Mouse (Mus musculus) olfactory bulb, adult 2 months (tissue): ENCODE results near the gene Rasa3. TPM values are rescaled to one million over a fixed set of nuclear protein-coding genes. Genes with fewer than 3 reads are reported as not detected.

Experiments
- H3K27ac ChIP-seq: fragments of 200-500 bp; 2 replicates; pipeline ENCODE4 v1.5.1; 2012; ENCODE audit warnings: low read depth, low read length; ENCODE audit not compliant: insufficient read depth
- H3K4me1 ChIP-seq: fragments of 200-500 bp; 2 replicates; pipeline ENCODE4 v1.6.1; 2012; ENCODE audit warnings: low read length; ENCODE audit not compliant: control insufficient read depth, insufficient read depth
- H3K4me3 ChIP-seq: fragments of 200-500 bp; 2 replicates; pipeline ENCODE4 v1.5.1; 2012; ENCODE audit warnings: mild to moderate bottlenecking, low read depth, low read length, moderate library complexity; ENCODE audit not compliant: insufficient read depth
- CTCF ChIP-seq: fragments of 200-500 bp; IDR thresholded peaks from 2 replicates; pipeline ENCODE4 v1.5.1; 2012; ENCODE audit warnings: low read depth, mild to moderate bottlenecking, low read length, moderate library complexity; ENCODE audit not compliant: insufficient read depth
- POLR2A ChIP-seq: fragments of 200-500 bp; IDR thresholded peaks from 2 replicates; pipeline ENCODE4 v1.6.1; 2012; ENCODE audit warnings: mild to moderate bottlenecking, low read depth, low read length, moderate library complexity; ENCODE audit not compliant: insufficient read depth
- WGBS: fragments of 180-500 bp; shearing (Covaris S2); methylation state at CpG from one replicate; pipeline ENCODE4 v1.1.7; 2018; 5-methylcytosine and 5-hydroxymethylcytosine counted together
- polyA plus RNA-seq: library from polyadenylated mRNA; stranded (reverse); fragments of >200 nt; gene quantifications from 2 replicates; pipeline ENCODE4 v1.2.4, GENCODE M21; 2012; ENCODE audit warnings: low replicate concordance; ENCODE audit not compliant: missing spikeins, insufficient read depth, insufficient read length

The Rasa3 gene
- polyA plus RNA-seq, 1 experiment = not detected

DNA sequence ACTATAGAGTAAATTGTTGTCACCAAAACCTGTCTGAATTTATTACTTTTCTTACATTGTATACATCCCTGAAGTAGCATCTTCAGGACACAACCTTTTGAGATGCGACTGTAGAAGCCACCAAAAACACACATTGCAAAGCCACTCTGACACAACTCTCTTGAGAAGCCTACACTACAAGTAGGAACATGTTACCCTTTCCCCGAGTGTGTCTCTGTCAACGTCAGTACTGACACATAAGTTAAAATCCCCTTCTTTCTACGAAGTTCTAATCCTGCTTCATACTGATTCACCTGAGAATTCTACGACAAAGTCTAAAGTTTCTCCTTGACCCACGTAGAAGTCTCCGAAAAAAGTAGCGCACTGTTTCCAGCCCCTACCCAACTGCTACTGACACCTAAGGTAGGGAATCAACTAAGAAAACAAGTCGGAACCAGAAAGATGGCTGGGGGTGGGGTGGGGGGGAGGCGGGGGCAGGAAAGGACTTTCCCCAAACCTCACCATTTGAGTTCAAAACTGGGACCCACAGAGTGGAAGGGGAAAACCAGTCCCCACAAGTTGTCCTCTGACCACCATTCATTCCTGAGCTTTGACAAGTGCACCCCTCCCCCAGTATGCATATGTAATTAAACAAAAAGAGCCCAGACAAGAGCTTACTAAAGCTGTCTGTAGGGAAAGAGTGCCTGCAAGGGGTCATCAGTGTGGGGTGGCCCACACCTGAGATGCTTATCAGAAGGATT is 47.9 kb downstream of the Rasa3 start:
- WGBS = 84% methylated on average over 10 of the region's 10 CpGs

DNA sequence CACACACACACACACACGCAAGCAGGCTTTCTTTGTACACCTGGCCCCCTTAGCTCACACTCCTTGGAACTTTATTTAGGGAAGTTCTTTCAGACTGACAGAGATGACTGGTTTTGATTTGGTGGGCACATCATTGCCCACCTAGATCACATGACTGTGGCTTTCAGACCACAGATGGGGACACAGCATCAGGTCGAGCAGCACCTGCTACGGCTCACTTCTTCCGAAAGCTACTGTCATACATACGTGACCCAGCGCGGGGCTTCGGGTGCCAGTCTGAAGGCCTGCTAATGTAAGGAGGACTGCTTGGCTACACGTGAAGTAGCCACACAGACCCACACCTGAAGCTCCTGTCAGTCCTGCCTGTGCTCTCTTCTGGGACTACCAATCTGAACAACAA is 49.3 kb downstream of the Rasa3 start:
- no peak overlapping the region for H3K4me3 ChIP-seq
- H3K27ac ChIP-seq = no peak overlapping the region
- no peak for TF ChIP-seq CTCF
- no peak for TF ChIP-seq POLR2A
- 92% methylated on average over 9 of the region's 9 CpGs for WGBS
- peaks cover 70% of the 10 kb centered on the region for H3K4me1 ChIP-seq

More for the DNA sequence above, 47.9 kb downstream of the Rasa3 start:
- H3K4me3 ChIP-seq = no peak overlapping the region
- no peak for TF ChIP-seq POLR2A
- no peak for TF ChIP-seq CTCF
- peak overlapping the region; percentile 25 for H3K27ac ChIP-seq
- H3K4me1 ChIP-seq = peaks cover 56% of the 10 kb centered on the region

DNA sequence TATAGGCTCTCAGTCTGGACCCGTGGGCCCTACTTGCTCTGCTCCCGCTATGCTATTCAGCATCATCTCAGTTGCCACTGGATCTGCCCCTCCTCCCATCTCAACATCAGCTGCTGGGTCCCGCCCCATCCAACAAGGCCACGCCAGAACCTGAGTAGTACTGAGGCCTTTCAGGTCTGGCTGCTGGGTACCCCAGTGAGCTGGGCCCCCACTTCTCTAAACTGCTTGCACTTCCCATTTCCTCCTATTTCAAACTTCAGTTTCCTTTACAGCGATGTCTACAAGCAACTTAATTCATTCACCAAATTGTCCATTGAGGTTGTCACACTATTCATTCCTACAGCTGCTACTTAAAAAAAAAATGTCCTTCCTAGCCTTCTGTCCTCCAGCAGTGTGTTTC is 49.8 kb downstream of the Rasa3 start:
- TF ChIP-seq POLR2A = no peak
- no peak for TF ChIP-seq CTCF
- Histone ChIP-seq H3K4me1 (peaks cover 73% of the 10 kb centered on the region), H3K27ac (peak overlapping the region; percentile 24; the same call in 1 of the 2 replicates), H3K4me3 (no peak overlapping the region)
- WGBS = 73% methylated on average over 5 of the region's 5 CpGs

DNA sequence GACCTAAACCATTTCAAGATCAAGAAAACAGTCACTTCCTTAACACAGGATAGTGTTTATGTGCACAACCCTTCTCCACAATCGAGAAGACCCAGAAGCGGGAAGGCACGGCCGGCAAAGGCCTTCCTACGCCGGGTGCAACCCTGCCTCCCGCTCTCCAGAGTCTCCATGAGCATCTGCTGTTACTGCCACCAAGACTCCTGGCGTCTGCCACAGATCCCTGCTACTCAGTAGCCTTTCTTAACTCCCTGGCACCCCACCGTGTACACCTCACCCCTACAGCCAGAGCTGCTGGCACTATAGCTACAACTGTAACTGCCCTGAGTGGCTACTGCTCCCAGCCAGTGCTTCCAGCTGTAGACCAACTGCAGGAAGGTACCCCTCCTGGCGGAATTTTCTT is 51.3 kb downstream of the Rasa3 start:
- H3K4me3 ChIP-seq = no peak overlapping the region
- H3K27ac ChIP-seq = peak overlapping the region; percentile 29; the same call in 1 of the 2 replicates
- TF ChIP-seq POLR2A (no peak), CTCF (no peak)
- H3K4me1 ChIP-seq = peaks cover 72% of the 10 kb centered on the region
- WGBS = 75% methylated on average over 10 of the region's 10 CpGs

DNA sequence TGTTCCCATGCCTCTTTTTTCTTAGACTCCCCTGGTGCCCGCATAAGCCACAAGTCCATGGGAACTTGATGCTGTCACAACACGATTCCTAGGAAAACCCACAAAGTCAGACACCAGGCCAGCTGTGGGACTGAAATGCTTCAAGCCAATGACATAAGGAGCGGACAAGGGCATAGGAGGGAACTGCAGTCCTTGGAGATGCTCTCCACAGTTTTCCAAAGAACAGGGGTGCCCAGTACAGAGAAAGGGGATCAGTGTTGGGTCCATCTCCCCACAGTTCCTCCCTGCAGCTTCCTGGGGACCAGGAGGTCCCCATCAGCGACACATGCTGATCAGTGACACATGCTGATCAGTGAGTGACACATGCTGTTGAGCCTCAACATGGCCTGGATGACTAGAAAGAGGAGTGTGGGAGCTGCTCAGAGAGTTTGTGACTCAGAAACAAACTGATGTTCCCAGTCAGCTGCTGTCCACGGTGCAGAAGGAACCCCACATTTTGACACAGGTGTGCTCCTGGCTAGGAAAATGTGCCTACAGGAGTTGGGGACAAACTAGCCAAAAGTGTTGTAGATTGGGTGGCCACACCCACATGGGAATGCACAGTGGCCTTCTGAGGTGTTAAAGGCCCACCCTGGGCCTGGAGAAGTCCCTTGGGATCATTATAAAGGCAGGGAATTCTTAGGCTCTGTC is 52.0 kb downstream of the Rasa3 start:
- 52% methylated on average over 5 of the region's 5 CpGs for WGBS

DNA sequence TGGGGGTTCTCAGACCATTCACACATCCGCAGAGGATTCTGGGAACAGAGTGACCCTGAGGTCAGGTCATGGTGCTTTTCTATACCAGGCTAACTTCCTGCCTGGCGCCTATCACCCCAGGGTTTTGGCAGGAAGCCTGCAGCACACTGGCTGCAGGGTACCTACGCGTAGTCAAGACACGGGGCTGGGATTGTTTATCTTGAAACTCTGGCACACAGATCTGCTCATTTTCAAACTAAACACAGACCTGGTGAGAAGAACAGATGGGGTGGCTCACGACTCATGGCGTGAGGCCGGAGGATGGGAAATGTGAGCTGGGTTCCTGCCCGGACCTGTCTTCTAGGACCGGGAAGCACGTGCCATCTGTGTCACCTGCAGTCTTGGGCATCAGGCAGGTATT is 52.5 kb downstream of the Rasa3 start:
- Histone ChIP-seq H3K4me3 (no peak overlapping the region), H3K4me1 (peaks cover 70% of the 10 kb centered on the region), H3K27ac (peak overlapping the region; percentile 82)
- 22% methylated on average over 11 of the region's 11 CpGs for WGBS
- TF ChIP-seq POLR2A (no peak), CTCF (no peak)

More for the DNA sequence above, 52.0 kb downstream of the Rasa3 start:
- TF ChIP-seq POLR2A (no peak), CTCF (no peak)
- Histone ChIP-seq H3K4me1 (peaks cover 70% of the 10 kb centered on the region), H3K4me3 (no peak overlapping the region), H3K27ac (peak overlapping the region; percentile 82)

DNA sequence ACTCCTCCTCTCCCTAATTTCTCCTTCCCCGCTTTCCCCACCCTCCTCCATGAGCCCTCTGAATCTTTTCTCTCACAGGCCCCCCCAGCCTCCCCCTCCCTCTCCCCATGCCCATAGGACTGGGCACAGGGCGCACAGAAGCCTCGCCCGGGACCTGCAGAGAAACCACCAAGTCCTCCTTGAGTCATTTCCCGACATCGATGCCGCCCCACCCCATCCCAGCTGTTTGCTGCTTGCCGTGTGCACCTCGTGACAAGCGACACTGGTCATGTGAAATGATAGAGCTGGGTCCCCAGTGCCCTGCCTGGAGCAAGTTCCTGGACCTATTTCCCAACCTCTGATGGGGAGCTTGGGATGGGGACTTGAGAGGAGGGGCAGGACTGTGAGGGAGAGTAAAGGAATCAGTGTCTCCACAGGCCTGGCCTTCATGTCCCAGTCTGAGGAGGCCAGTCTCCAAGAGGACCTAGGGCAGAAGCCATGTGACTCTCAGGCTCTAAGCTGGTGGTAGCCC is 53.4 kb downstream of the Rasa3 start:
- TF ChIP-seq CTCF (no peak), POLR2A (no peak)
- 18% methylated on average over 10 of the region's 10 CpGs for WGBS
- no peak overlapping the region for H3K4me3 ChIP-seq
- H3K4me1 ChIP-seq = peaks cover 68% of the 10 kb centered on the region
- H3K27ac ChIP-seq = peak overlapping the region; percentile 82

DNA sequence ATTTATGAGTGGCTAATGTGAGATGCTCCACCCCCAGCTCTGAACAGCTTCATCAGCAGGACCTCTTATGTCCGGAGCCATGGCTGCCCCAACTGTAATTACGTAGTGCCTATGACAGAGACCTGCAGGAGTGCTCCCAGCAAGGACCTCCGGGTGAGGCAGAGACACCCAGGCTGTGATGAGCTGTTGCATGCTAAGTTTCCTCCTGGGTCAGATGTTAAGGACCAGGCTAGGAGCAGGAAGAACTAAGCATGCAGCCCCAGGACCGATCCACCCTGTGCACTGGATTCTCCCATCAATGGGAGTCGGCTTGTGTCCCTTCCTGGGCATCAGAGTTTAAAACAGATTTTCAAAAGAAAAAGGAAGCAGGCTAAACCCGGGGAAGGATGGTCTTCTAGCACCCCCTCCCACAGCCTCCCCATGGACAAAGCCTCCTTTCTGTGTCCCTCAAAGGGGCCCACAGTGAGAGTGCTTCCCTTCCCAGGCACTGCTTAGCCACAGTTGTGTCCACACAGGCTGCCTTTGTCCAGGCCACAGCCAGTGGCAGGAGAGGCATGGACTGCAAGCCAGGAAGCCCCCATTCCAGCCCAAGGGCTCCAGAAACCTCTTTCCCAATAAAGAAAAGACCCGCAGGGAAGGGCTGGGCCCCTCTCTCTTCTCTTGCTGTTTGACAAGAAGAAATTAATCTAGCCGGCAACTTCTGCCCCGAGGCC is 54.2 kb downstream of the Rasa3 start:
- Histone ChIP-seq H3K4me3 (no peak overlapping the region), H3K27ac (peak overlapping the region; percentile 86), H3K4me1 (peaks cover 66% of the 10 kb centered on the region)
- 32% methylated on average over 9 of the region's 9 CpGs for WGBS
- TF ChIP-seq POLR2A (no peak), CTCF (no peak)

DNA sequence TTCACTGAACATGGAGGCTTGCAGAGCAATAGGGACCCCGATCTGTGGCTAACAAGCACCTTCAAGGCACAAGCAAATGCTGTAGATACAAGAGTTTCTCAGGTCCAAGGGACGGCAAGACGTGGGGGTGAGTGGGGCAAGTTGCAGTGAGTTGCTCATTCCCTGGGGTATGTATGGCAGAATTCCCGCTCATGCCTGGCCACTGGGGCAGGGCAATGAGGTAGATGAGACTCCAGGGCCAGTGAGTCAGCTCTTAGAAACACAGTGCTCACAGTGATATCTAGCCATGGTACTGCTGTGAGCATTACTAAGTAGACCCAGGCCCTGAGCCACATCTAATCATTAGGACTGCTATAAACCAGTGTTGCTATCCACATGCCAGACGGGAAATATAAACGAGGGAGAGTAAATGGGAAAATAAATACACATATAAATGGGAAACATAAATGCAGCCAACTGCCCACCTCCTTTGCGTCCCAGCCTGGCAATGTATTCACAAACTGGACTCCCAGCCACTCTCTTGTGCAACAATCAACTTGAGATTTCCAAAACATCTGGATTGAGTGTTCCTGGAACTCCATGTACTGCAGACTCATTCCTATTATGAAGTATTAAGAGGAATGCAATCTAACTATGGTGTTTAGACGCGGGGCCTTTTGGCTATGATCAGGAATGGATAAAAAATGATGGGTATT is 57.0 kb downstream of the Rasa3 start:
- WGBS = 83% methylated on average over 9 of the region's 9 CpGs
- H3K4me1 ChIP-seq = peaks cover 62% of the 10 kb centered on the region
- no peak overlapping the region for H3K4me3 ChIP-seq
- TF ChIP-seq CTCF (no peak), POLR2A (no peak)
- peak overlapping the region; percentile 2; the same call in 1 of the 2 replicates for H3K27ac ChIP-seq
